Mouse (Mus musculus) thymus, postnatal 14 days (tissue): ENCODE measurements around the gene St3gal2.
"Not testable (repeated sequence)": the region's sequence is repeated elsewhere in the genome, so short reads cannot be mapped to it uniquely, and the experiment has no call there.

Experiments used
- DNase-seq: peaks from one replicate; pipeline ENCODE4 v3.0.0; 2021

Gene St3gal2

DNA sequence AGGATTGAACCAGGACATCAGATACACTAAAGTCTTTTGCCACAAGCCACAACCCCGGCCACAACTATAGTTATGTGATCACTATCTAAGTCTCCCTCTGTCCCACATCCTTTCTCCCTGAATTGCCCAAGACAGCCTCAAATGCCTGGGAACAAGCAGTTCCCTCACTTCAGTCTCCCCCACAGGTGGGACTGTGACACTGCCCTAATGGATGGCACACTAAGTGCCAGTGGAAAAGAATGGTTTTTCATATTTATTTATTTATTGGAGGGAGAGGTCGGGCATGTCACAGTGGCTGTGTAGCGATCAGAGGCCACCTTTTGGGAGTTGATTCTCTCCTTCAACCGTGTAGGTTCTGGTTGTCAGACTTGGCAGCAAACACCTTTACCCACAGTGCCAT, 26.0 kb downstream of the St3gal2 start:
- no peak for DNase-seq

DNA sequence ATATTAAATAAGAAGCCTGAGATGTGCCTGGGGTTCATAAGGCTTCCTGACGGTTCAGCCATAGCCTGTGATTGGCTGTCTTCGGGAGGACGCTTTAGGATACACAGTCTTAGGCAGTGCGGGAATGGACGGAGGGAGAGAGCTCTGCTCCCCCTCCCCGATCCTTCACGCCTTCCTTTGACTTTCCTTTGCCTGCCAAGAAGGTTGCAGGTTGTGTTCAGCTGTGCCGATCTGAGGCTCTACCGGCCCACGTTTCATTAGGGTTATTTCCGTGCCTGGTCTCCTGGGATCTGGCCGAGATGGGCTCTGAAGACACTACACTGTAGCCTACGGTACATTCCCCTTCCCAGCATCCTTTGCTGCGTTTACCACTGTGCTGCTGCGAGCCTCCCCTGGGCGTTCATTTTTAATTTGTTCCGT, 30.4 kb downstream of the St3gal2 start:
- DNase-seq: peak; percentile 16

DNA sequence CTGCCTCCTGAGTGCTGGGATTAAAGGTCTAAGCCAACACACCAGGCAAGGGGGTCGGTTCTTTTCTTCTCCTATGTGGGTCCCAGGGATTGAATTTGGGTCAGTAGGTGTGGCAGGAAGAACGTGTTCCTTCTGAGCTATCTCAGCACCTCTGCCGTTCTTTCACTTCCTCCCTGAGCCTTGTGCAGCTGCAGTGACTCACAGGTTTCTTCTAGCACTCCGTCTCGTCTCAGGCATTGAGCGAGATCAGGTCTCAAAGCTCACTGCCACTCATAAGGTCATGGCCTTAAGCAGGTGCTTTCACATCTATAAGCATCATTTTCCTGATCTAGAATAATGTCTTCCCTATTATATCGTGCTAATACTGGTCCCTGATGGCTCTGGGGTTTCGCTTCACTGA, 35.1 kb downstream of the St3gal2 start:
- peak; percentile 67 for DNase-seq

DNA sequence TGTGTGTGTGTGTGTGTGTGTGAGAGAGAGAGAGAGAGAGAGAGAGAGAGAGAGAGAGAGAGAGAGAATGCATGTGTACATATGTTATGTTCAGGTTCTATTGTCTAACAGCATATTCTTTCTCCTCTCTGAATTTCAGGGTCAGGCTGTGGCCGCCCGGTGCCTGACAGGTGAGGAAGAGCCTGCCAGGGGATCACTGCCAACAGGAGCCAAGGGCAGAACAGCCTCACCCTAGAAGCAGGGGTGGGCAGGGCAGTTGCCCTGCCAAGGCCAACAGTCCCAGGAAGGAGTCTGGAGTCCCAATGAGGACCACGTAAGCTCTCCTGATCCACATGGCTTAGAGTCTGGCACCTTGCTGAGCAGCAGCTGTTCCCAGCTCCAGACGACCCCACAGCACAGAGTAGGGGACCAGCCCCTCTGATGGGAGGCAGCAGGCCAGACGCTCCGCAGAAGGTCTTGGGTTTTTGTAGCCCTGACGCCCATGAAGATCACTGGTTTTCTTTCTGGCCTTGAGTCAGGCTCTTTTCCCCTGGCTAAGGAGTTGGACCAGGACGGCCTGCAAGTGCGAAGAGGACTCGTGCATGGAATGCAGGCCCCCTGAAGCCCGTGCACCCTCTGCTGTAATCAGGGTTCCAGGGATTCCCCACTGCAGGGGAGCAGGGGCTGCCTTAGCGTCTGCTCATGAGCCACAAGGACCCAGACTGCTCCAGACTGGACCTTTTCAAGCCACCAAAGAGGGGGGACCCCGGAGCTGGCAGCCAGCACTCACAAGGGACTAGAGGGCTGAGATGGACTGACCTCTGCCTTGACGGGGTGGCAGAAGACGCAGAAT, 37.1 kb downstream of the St3gal2 start:
- no peak for DNase-seq

DNA sequence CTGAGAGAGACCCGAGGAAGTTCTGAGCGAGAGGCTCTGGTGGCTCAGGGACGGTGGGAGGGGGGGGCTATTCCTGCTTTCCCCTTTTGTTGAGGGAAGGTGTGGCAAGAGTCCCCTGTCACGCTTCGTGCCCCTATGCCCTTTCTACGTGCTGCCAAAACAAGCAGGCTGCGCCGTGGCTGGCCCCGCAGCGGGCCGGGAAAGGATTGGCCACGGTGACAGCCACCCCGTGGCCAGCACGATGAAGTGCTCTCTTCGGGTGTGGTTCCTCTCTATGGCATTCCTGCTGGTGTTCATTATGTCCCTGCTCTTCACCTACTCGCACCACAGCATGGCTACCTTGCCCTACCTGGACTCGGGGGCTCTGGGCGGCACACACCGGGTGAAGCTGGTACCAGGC, 37.7 kb downstream of the St3gal2 start:
- no peak for DNase-seq

- no peak for DNase-seq
Observed at GRCm38 (mm10) chr8:110958135-110958534, 38.4 kb downstream of the St3gal2 start.

DNA sequence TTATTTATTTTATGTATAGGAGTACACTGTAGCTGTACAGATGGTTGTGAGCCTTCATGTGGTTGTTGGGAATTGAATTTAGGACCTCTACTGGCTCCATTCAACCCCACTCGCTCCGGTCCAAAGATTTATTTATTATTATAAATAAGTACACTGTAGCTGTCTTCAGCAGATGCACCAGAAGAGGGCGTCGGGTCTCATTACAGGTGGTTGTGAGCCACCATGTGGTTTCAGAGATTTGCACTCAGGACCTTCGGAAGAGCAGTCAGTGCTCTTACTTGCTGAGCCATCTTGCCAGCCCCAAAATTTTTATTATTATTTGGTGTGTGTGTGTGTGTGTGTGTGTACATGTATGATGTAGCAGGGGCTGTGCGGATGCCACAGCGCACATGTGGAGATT, 38.8 kb downstream of the St3gal2 start:
- DNase-seq: not testable (repeated sequence)

- no peak for DNase-seq
Observed at GRCm38 (mm10) chr8:110959071-110959780, 39.5 kb downstream of the St3gal2 start.

GRCm38 (mm10) chr8:110959906-110960305, 40.2 kb downstream of the St3gal2 start:
- DNase-seq: no peak

- DNase-seq: no peak
Observed at GRCm38 (mm10) chr8:110963051-110963450, 43.3 kb downstream of the St3gal2 start.

DNA sequence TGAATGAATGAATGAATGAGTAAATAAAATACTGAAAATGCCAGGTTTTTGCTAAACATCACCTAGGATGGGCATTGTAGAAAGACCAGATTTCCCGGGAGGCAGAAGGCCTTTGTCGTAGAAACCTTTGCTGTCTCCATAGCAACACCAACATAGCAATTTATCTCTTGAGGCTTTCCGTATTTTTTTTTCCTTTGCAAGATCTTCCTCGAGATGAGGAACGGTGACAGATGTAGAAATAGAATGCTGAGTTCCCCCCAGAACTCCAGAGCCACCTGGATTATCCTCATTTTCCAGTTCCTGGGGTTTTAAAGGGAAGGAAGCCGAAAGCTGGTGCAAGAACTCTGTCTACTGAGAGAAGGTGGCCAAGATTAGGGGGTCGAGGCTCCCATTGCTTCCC, 44.9 kb downstream of the St3gal2 start:
- no peak for DNase-seq

GRCm38 (mm10) chr8:110965594-110965993, 45.9 kb downstream of the St3gal2 start:
- no peak for DNase-seq

DNA sequence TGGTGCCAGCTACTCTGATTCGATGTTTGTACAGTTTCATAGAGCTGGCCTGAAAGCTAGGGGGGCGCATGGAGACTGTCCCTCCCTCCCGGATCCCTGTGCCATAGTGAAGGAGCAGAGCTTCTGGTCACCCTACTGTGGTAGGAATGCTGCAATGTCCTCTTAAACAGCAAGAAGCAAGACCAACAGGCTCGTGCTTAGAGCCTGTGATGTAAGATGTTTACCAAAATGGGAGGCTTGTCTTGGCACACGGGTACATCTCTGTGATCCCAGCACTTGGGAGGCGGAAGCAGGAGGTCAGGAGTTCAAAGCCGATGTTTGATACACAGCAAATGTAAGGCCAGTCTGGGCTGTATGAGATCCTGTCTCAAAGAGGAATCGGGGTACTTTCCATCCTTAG, 46.9 kb downstream of the St3gal2 start:
- DNase-seq: no peak

DNA sequence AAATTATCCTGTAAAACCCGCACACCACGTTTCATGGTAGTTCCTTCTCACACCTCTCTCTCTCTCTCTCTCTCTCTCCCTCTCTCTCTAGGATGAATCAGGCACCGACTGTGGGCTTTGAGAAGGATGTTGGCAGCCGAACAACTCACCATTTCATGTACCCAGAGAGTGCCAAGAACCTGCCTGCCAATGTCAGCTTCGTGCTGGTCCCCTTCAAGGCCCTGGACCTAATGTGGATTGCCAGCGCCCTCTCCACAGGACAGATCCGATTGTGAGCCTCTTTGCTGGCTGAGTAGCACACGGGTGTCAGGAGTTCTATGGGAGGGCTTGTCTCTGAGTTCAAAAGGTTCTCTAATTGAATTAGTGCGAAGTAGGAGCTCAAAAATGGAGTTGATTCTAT, 47.6 kb downstream of the St3gal2 start:
- DNase-seq: no peak

DNA sequence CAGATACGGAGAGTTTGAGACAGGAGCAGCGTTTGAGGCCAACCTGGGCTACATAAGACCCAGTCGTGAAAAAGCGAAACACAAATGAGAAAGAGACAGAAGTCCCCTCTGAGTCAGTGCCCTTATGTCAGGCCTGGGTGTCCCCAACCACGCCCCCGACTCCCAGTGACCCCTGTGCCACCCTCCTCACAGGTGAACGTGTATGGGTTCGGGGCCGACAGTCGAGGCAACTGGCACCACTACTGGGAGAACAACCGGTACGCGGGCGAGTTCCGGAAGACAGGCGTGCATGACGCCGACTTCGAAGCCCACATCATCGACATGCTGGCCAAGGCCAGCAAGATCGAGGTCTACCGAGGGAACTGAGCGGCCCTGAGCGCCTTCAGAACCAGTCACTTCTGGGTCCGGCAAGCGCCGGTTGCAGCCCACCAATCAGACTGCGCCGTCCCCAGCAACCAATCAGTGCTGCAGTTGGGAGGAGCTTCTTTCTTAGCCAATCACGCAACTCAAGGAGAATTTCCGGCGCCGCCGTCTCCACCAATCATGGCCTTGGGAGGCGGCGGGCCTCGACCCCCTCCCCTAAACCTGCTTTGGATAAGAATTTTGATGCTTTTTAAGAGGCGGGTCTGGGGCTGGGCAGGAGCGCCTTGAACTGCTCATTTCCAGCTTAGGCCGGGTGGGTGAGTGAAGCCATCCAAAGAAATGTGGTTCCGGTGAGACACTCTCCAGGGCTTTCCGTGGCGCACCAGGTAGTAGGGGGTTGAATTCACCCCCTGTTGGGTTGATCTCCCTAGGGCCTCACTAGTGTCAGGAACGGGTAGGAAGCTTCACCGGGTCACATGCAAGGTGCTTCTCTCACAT, 50.4 kb downstream of the St3gal2 start:
- DNase-seq: peak; percentile 92

- not testable (repeated sequence) for DNase-seq
Observed at GRCm38 (mm10) chr8:110976532-110976931, 56.8 kb downstream of the St3gal2 start.

DNA sequence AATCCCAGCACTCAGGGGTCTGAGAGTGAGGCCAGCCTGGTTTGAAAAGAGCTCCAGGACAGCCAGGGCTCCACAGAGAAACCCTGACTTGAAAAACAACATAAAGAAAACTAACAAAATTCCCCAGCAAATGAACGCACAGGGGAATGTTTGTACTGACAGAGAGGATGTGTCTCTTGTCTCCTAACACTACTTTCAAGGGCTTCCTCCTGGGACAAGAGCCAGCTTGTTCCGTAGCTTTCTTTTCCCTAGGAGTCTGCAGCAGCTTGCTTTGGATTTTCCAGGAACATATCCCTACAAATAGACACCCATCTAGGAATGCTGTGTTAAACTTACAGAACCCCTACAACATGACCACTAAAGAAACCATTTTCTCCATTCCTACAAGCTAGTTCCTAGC, 58.3 kb downstream of the St3gal2 start:
- not testable (repeated sequence) for DNase-seq

DNA sequence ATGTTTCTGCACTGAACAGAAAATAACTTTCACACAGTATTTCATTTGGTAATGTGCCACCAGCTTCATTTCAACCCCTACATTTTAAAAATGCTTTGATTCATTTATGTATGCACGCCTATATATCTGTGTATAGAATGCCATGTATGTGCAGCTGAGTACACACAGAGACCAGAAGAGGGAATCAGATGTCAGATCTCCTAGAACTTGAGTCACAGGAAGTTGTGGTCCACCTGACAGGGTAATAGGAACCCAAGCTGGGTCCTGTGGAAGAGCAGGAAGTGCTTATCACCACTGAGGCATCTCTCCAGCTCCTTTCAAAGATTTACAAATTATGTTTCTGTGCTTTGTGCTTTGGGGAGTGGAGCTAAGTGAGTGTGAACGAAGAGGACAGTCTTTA, 61.6 kb downstream of the St3gal2 start:
- no peak for DNase-seq

- DNase-seq: peak; percentile 66
Observed at GRCm38 (mm10) chr8:110987805-110988744, 68.4 kb downstream of the St3gal2 start.

GRCm38 (mm10) chr8:110990017-110990416, 70.3 kb downstream of the St3gal2 start:
- DNase-seq: no peak

DNA sequence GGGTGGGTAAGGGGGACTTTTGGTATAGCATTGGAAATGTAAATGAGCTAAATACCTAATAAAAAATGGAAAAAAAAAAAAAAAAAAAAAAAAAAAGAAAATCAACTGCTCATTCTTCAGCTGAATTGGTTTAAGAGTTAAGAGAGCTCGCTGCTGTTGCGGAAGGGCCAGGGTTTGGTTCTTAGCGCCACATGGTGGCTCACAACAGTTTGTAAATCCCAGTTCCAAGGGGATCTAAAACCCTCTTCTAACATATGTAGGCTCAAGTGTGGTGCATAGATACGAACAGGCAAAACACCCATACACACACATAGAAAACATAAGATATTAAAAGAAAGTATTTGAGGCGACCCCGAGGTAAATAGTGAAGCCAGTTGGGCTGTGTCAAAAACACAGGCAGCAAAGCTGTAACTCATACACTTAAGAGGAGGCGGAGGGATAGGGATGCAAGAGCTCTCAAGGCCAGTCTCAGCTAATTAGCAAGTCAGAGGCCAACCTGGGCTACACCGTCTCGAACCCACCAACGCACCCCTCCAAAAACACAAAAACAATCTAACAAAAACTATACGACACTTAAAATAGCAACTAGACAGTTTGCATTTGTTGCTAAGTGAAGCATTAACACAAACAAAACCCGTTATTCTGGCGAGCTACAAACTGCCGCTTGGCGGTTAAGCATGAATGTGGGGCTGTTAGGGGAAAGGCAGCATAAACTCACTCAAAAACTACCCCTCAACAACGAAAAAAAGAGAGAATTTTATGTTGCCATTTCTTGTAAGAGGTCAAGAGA, 77.1 kb downstream of the St3gal2 start:
- DNase-seq: no peak
